Mouse (Mus musculus): Measurements from ENCODE around the gene Rbfox2. TPM values are rescaled to one million over a fixed set of nuclear protein-coding genes. Genes with fewer than 3 reads are reported as not detected.

The Rbfox2 gene
- total RNA-seq, 1 experiment from 2014 or later = 0.12 TPM

GRCm38 (mm10) chr15:77126674-77127073 is 180.1 kb downstream of the Rbfox2 start:
- no peak for ATAC-seq (ENCODE audit: extremely low read depth, insufficient number of reproducible peaks, low FRiP score, poor library complexity, severe bottlenecking)

- ATAC-seq (ENCODE audit: extremely low read depth, insufficient number of reproducible peaks, low FRiP score, poor library complexity, severe bottlenecking) = no peak
Measured at GRCm38 (mm10) chr15:77124372-77125117, 182.3 kb downstream of the Rbfox2 start.

GRCm38 (mm10) chr15:77122824-77123223 is 184.0 kb downstream of the Rbfox2 start:
- ATAC-seq (ENCODE audit: extremely low read depth, insufficient number of reproducible peaks, low FRiP score, poor library complexity, severe bottlenecking) = no peak

GRCm38 (mm10) chr15:77122208-77122607 is 184.6 kb downstream of the Rbfox2 start:
- ATAC-seq (ENCODE audit: extremely low read depth, insufficient number of reproducible peaks, low FRiP score, poor library complexity, severe bottlenecking) = no peak

GRCm38 (mm10) chr15:77119666-77120065 is 187.1 kb downstream of the Rbfox2 start:
- ATAC-seq (ENCODE audit: extremely low read depth, insufficient number of reproducible peaks, low FRiP score, poor library complexity, severe bottlenecking) = no peak

- ATAC-seq (ENCODE audit: extremely low read depth, insufficient number of reproducible peaks, low FRiP score, poor library complexity, severe bottlenecking) = no peak
Measured at GRCm38 (mm10) chr15:77117209-77117608, 189.6 kb downstream of the Rbfox2 start.

GRCm38 (mm10) chr15:77116139-77116722 is 190.6 kb downstream of the Rbfox2 start:
- no peak for ATAC-seq (ENCODE audit: extremely low read depth, insufficient number of reproducible peaks, low FRiP score, poor library complexity, severe bottlenecking)

- ATAC-seq (ENCODE audit: extremely low read depth, insufficient number of reproducible peaks, low FRiP score, poor library complexity, severe bottlenecking) = no peak
Measured at GRCm38 (mm10) chr15:77115456-77115855, 191.3 kb downstream of the Rbfox2 start.

- ATAC-seq (ENCODE audit: extremely low read depth, insufficient number of reproducible peaks, low FRiP score, poor library complexity, severe bottlenecking) = no peak
Measured at GRCm38 (mm10) chr15:77113591-77113990, 193.2 kb downstream of the Rbfox2 start.

- no peak for ATAC-seq (ENCODE audit: extremely low read depth, insufficient number of reproducible peaks, low FRiP score, poor library complexity, severe bottlenecking)
Measured at GRCm38 (mm10) chr15:77112378-77112777, 194.4 kb downstream of the Rbfox2 start.

- ATAC-seq (ENCODE audit: extremely low read depth, insufficient number of reproducible peaks, low FRiP score, poor library complexity, severe bottlenecking) = no peak
Measured at GRCm38 (mm10) chr15:77111924-77112323, 194.9 kb downstream of the Rbfox2 start.

GRCm38 (mm10) chr15:77110452-77110851 is 196.4 kb downstream of the Rbfox2 start:
- ATAC-seq (ENCODE audit: extremely low read depth, insufficient number of reproducible peaks, low FRiP score, poor library complexity, severe bottlenecking) = no peak

GRCm38 (mm10) chr15:77107169-77107908 is 199.5 kb downstream of the Rbfox2 start:
- ATAC-seq (ENCODE audit: extremely low read depth, insufficient number of reproducible peaks, low FRiP score, poor library complexity, severe bottlenecking) = no peak

- ATAC-seq (ENCODE audit: extremely low read depth, insufficient number of reproducible peaks, low FRiP score, poor library complexity, severe bottlenecking) = no peak
Measured at GRCm38 (mm10) chr15:77105273-77105672, 201.5 kb downstream of the Rbfox2 start.

- ATAC-seq (ENCODE audit: extremely low read depth, insufficient number of reproducible peaks, low FRiP score, poor library complexity, severe bottlenecking) = no peak
Measured at GRCm38 (mm10) chr15:77104349-77105158, 202.2 kb downstream of the Rbfox2 start.

GRCm38 (mm10) chr15:77102685-77103084 is 204.1 kb downstream of the Rbfox2 start:
- ATAC-seq (ENCODE audit: extremely low read depth, insufficient number of reproducible peaks, low FRiP score, poor library complexity, severe bottlenecking) = no peak

GRCm38 (mm10) chr15:77099756-77100155 is 207.0 kb downstream of the Rbfox2 start:
- no peak for ATAC-seq (ENCODE audit: extremely low read depth, insufficient number of reproducible peaks, low FRiP score, poor library complexity, severe bottlenecking)

GRCm38 (mm10) chr15:77097358-77097757 is 209.4 kb downstream of the Rbfox2 start:
- ATAC-seq (ENCODE audit: extremely low read depth, insufficient number of reproducible peaks, low FRiP score, poor library complexity, severe bottlenecking) = no peak

- ATAC-seq (ENCODE audit: extremely low read depth, insufficient number of reproducible peaks, low FRiP score, poor library complexity, severe bottlenecking) = no peak
Measured at GRCm38 (mm10) chr15:77095216-77095615, 211.6 kb downstream of the Rbfox2 start.

Data from neutrophil, adult 5-6 weeks (primary cell).